Comparison of ENCODE assay signal across 8 mouse cellular contexts in genomic region chr11:78114676-78115366, GRCm38 (mm10). TPM values are rescaled to one million over a fixed set of nuclear protein-coding genes. Genes with fewer than 3 reads are reported as not detected.
DNase-seq lines count a peak whose midpoint lies in the region; ATAC-seq and TF ChIP-seq lines count a peak whose summit lies in the region.

No protein-coding gene starts in this region.

- H3K27me3 ChIP-seq in kidney, embryonic 15.5 days = no peaks in the 10 kb centered on the region
- H3K27me3 ChIP-seq in myocyte (ENCODE audit: control insufficient read depth, insufficient read depth, insufficient read length) = no peaks in the 10 kb centered on the region

- TF ChIP-seq POLR2A in brain, embryonic 14.5 days (IDR thresholded peaks at IDR 0.05; ENCODE audit: borderline replicate concordance, extremely low read depth, insufficient read depth, insufficient read length, poor library complexity, severe bottlenecking) = peak; percentile 69; the same call in 1 of the 2 replicates
- TF ChIP-seq POLR2A in myocyte (IDR thresholded peaks at IDR 0.05; ENCODE audit: insufficient read length, low read depth) = peak; percentile 21

- H3ac ChIP-seq in myocyte (ENCODE audit: control insufficient read depth, insufficient read length) = peak overlapping the region; percentile 41

- peaks cover 94% of the 10 kb centered on the region for H3K79me2 ChIP-seq in myocyte (ENCODE audit: control insufficient read depth, insufficient read depth)

- H3K4me1 ChIP-seq in kidney, embryonic 15.5 days = peaks cover 28% of the 10 kb centered on the region

- H3K36me3 ChIP-seq in kidney, embryonic 15.5 days = no peaks in the 10 kb centered on the region
- H3K36me3 ChIP-seq in myocyte (ENCODE audit: control insufficient read depth, insufficient read depth) = no peaks in the 10 kb centered on the region

- peak overlapping the region; percentile 84 for H3K4me2 ChIP-seq in kidney, embryonic 15.5 days
- H3K4me2 ChIP-seq in myocyte (ENCODE audit: low read depth) = peak overlapping the region; percentile 80

- ATAC-seq in kidney, embryonic 15.5 days (replicated peaks; ENCODE audit: low FRiP score) = no peak
- peak; percentile 69 for ATAC-seq in inflammation-experienced regulatory T-cells, adult 6 months

- H3K27ac ChIP-seq in kidney, embryonic 15.5 days = peak overlapping the region; percentile 92

- H3K4me3 ChIP-seq in kidney, embryonic 15.5 days (replicated peaks) = peak overlapping the region; percentile 75
- peak overlapping the region; percentile 28 for H3K4me3 ChIP-seq in myocyte

- H3K9me3 ChIP-seq in kidney, embryonic 15.5 days (replicated peaks) = no peaks in the 10 kb centered on the region

- DNase-seq in kidney, postnatal 14 days = no peak
- no peak for DNase-seq in brain, embryonic 14.5 days (ENCODE audit: low read depth)
- no peak for DNase-seq in layer of hippocampus, adult 11-12 months (ENCODE audit: low spot score)
- no peak for DNase-seq in frontal cortex, adult 2 months (ENCODE audit: extremely low spot score in 1 of 2, low spot score in 1 of 2)
- DNase-seq in right cerebral cortex, postnatal 25 days = no peak

- peak overlapping the region; percentile 75 for H3K9ac ChIP-seq in kidney, embryonic 15.5 days

- WGBS in kidney, embryonic 15.5 days = 8% methylated on average over 19 of the region's 19 CpGs

- TF ChIP-seq CTCF in brain, embryonic 14.5 days (IDR thresholded peaks at IDR 0.05; ENCODE audit: borderline replicate concordance, extremely low read depth, insufficient read depth, insufficient read length) = no peak

TF ChIP-seq in myocyte, 11 proteins besides CTCF, POLR2A, EP300 and RAD21:
- TF ChIP-seq MYOD1 (IDR thresholded peaks at IDR 0.05; ENCODE audit: control insufficient read depth in 1 of 3, insufficient read length in 2 of 3, low read depth in 2 of 3) (peak in 1 of 3 experiments; percentile 18), E2F4 (IDR thresholded peaks at IDR 0.05; ENCODE audit: insufficient read depth) (no peak), REST (IDR thresholded peaks at IDR 0.05; ENCODE audit: insufficient read depth, insufficient read length) (no peak)

RNA-seq across cellular contexts. Expression of gene Fam222b, which starts 20.4 kb away (rescaled TPM):
- 14.5 and 18.2 TPM in 2 replicates for polyA plus RNA-seq in kidney, embryonic 15.5 days (2015; fragmentation: Nextera tagmentation; extraction: Ambion mirVana)
- polyA plus RNA-seq in brain, embryonic 14.5 days (2012; rRNA removed) = 19.8 and 36.5 TPM in 2 replicates
- polyA plus RNA-seq in inflammation-experienced regulatory T-cells, adult 6 months (2017; shearing (Covaris generic)) = 10 to 100 TPM; 10.9 to 20.0 (median 12.1) TPM
- polyA plus RNA-seq in myocyte (2012; fragmentation: generic; extraction: Trizol) = 16.1 TPM
- 22.9 and 27.1 TPM in 2 replicates for polyA plus RNA-seq in frontal cortex, adult 2 months (2012; rRNA removed)

RNA-seq across cellular contexts. Expression of gene Eral1, which starts 34.6 kb away (rescaled TPM):
- polyA plus RNA-seq in kidney, embryonic 15.5 days (2015; fragmentation: Nextera tagmentation; extraction: Ambion mirVana) = 34.2 and 38.4 TPM in 2 replicates
- polyA plus RNA-seq in brain, embryonic 14.5 days (2012; rRNA removed) = 31.5 and 40.6 TPM in 2 replicates
- 10 to 100 TPM; 29.4 to 45.2 (median 41.1) TPM for polyA plus RNA-seq in inflammation-experienced regulatory T-cells, adult 6 months (2017; shearing (Covaris generic))
- 24.6 TPM for polyA plus RNA-seq in myocyte (2012; fragmentation: generic; extraction: Trizol)
- 26.7 and 28.4 TPM in 2 replicates for polyA plus RNA-seq in frontal cortex, adult 2 months (2012; rRNA removed)

RNA-seq across cellular contexts. Expression of gene Traf4, which starts 50.6 kb away (rescaled TPM):
- polyA plus RNA-seq in kidney, embryonic 15.5 days (2015; fragmentation: Nextera tagmentation; extraction: Ambion mirVana) = 94.2 and 99.5 TPM in 2 replicates
- polyA plus RNA-seq in brain, embryonic 14.5 days (2012; rRNA removed) = 204 and 250 TPM in 2 replicates
- 1 to 10 TPM; 3.5 to 6.8 (median 3.6) TPM for polyA plus RNA-seq in inflammation-experienced regulatory T-cells, adult 6 months (2017; shearing (Covaris generic))
- polyA plus RNA-seq in myocyte (2012; fragmentation: generic; extraction: Trizol) = 206 TPM
- 21.3 and 22.0 TPM in 2 replicates for polyA plus RNA-seq in frontal cortex, adult 2 months (2012; rRNA removed)
